Mouse (Mus musculus) heart, embryonic 13.5 days (tissue): ENCODE results near the gene Ifi213. TPM values are rescaled to one million over a fixed set of nuclear protein-coding genes. Genes with fewer than 3 reads are reported as not detected.
"Not testable (repeated sequence)": the region's sequence is repeated elsewhere in the genome, so short reads cannot be mapped to it uniquely, and the experiment has no call there.

Experiments
- ATAC-seq: fragments of 200-750 bp; cut with Nextera tagmentation; 2 replicates; pipeline ENCODE4 v1.8.0; 2017; ENCODE audit warnings: moderate TSS enrichment; ENCODE audit not compliant: insufficient number of reproducible peaks, low FRiP score, low TSS enrichment; ENCODE audit errors: extremely low read depth
- H3K27ac ChIP-seq: fragments of 300-500 bp; sonication (generic); replicated peaks from 2 replicates; pipeline ENCODE4 v1.5.1; 2015; ENCODE audit warnings: moderate library complexity, mild to moderate bottlenecking, inconsistent platforms
- H3K27me3 ChIP-seq: fragments of 300-500 bp; sonication (generic); replicated peaks from 2 replicates; pipeline ENCODE4 v1.6.1; 2015; ENCODE audit warnings: mild to moderate bottlenecking, inconsistent platforms
- H3K36me3 ChIP-seq: fragments of 300-500 bp; sonication (generic); 2 replicates; pipeline ENCODE4 v1.6.1; 2015; ENCODE audit warnings: mild to moderate bottlenecking, inconsistent platforms
- H3K4me1 ChIP-seq: fragments of 300-500 bp; sonication (generic); 2 replicates; pipeline ENCODE4 v1.6.1; 2015; ENCODE audit warnings: inconsistent platforms
- H3K4me2 ChIP-seq: fragments of 300-500 bp; sonication (generic); 2 replicates; pipeline ENCODE4 v1.6.1; 2015; ENCODE audit warnings: inconsistent platforms, mild to moderate bottlenecking, moderate library complexity
- H3K4me3 ChIP-seq: fragments of 300-500 bp; sonication (generic); 2 replicates; pipeline ENCODE4 v1.5.1; 2015; ENCODE audit warnings: moderate library complexity, mild to moderate bottlenecking, inconsistent platforms
- H3K9ac ChIP-seq: fragments of 300-500 bp; sonication (generic); 2 replicates; pipeline ENCODE4 v1.6.1; 2015; ENCODE audit warnings: inconsistent platforms, mild to moderate bottlenecking, moderate library complexity
- H3K9me3 ChIP-seq: fragments of 300-500 bp; sonication (generic); 2 replicates; pipeline ENCODE4 v1.6.1; 2016; ENCODE audit warnings: inconsistent platforms
- WGBS: fragments of 180-500 bp; shearing (Covaris S2); methylation state at CpG from one replicate; pipeline ENCODE4 v1.1.7; 2015; ENCODE audit warnings: mixed read lengths; 5-methylcytosine and 5-hydroxymethylcytosine counted together
- polyA plus RNA-seq: library from polyadenylated mRNA; unstranded; fragments of >200 nt; fragmentation: Nextera tagmentation; extraction: Ambion mirVana; gene quantifications from 2 replicates; pipeline ENCODE4 v1.2.1, GENCODE M21; 2015

Ifi213 gene
- polyA plus RNA-seq = 0.10 and 0.11 TPM in 2 replicates

DNA sequence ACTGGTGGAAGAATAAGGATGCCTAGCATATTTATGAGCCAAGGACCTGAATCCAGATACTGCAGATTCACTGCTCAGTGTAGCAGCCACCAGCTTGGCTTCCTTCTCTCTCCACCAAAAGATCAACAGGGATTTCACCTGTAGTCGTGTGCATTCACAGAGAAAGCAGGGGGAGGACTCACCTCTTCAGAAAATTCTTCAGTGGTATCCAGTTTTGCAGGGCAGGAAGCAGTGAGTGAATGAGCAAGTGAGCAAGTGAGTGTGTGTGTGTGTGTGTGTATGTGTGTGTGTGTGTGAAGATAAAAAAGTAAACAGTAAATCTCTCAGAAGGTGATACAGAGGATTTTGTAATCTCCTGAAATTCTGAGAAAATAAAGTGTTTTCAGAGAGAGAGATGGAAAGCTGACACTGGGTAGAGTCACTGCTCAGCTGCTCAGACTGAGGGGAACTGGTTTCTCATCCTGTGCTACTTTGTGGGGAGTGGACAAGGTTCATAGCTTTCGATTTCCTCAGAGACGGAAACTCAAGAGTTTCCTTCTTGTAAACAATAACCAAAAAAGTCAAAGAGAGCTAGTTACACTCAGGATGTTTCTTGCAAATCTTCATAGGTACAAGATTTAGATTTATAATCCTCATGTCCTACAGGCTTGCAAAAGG is at the start of gene Ifi213:
Gene Ifi213 (minus strand): TSS at position 437 of the 657 bp plus-strand sequence.
- H3K36me3 ChIP-seq, H3K27ac ChIP-seq, H3K4me2 ChIP-seq, H3K9ac ChIP-seq, H3K9me3 ChIP-seq, ATAC-seq, H3K27me3 ChIP-seq, H3K4me1 ChIP-seq, H3K4me3 ChIP-seq: not testable (repeated sequence)
- WGBS = 69% methylated on average over 3 of the region's 3 CpGs

DNA sequence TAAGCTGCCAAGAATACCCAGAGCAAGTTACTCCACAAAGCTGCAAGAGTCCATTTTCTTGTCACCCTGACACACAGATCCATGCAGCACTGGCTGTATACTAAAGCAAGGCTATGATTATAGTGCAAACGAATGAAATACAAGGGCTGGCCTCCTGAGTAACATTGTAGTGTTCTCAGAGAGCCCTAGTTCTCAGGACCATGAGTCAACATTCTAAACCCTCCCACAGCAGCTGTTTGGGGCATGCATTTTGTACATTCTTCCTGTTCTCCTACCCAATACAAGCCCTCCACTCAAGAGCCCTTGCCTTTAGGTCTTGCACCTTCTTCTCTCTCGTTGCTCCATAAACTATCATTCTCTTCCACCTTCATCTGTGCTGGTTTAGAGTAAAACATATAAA is 46.3 kb upstream of the Ifi213 start:
- WGBS = 66% methylated on average over 2 of the region's 2 CpGs

DNA sequence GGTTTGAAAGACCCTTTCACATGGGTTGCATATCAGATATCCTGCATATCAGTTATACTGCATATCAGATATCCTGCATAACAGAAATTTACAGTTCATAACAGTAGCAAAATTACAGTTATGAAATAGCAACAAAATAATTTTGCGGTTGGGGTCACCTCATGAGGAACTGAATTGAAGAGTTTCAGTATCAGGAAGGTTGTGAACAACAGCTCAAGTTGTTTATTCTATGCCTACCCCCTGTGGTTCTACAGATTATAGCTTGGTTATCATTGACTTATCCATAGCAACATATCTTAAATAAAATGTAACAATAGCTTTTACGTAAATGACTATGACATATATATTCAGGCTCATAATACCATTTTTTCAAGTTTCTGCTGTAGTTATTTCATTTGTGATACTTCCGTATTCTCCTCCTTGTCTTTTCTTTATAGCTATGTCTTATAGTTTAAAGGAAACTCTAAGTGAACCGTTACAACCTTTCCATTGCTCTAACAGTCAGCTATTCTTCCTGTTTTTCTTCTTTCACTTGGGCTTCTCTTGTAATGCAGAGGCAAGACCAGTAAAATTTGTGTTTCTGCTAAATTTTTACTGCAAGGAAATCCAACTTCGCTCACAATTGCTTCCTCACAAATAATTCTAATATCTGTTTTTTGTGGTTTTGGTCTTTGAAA is 35.0 kb upstream of the Ifi213 start:
- no peaks in the 10 kb centered on the region for H3K27me3 ChIP-seq
- no peak overlapping the region for H3K4me2 ChIP-seq
- no peak overlapping the region for H3K9ac ChIP-seq
- WGBS = 78% methylated on average over 5 of the region's 5 CpGs
- no peaks in the 10 kb centered on the region for H3K36me3 ChIP-seq
- H3K27ac ChIP-seq = no peak overlapping the region
- H3K4me3 ChIP-seq = no peak overlapping the region
- H3K4me1 ChIP-seq = no peaks in the 10 kb centered on the region
- no peaks in the 10 kb centered on the region for H3K9me3 ChIP-seq
- no peak for ATAC-seq

More for the DNA sequence above, 46.3 kb upstream of the Ifi213 start:
- Histone ChIP-seq H3K4me1 (no peaks in the 10 kb centered on the region), H3K9ac (no peak overlapping the region), H3K4me2 (no peak overlapping the region), H3K36me3 (no peaks in the 10 kb centered on the region), H3K4me3 (no peak overlapping the region), H3K9me3 (no peaks in the 10 kb centered on the region), H3K27ac (no peak overlapping the region), H3K27me3 (no peaks in the 10 kb centered on the region)
- ATAC-seq = no peak

DNA sequence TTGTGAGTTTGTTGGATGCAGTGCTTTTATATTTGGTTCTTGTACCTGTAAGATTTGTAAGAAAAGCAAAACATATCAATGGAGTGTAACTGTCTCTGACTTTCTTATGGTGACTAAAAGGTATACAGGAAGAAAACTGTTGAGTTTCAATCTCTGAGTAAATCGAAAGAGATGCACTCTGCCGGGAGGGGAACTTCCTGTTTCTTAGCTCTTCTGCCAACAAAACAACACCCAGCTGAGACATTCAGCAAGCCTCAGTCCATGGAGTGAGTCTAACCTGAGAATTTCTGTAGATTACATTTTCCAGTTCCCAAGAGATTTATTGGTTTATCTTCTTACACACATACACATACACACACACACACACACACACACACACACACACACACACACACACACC is 31.5 kb upstream of the Ifi213 start, which contains the start of gene Ifi209:
Gene Ifi209 (plus strand): TSS at position 296 of the 400 bp plus-strand sequence.
- H3K27me3 ChIP-seq, ATAC-seq, H3K4me3 ChIP-seq, H3K4me1 ChIP-seq, H3K9ac ChIP-seq, H3K4me2 ChIP-seq, H3K36me3 ChIP-seq, H3K27ac ChIP-seq, H3K9me3 ChIP-seq: not testable (repeated sequence)
- WGBS = 66% methylated on average over 2 of the region's 2 CpGs

DNA sequence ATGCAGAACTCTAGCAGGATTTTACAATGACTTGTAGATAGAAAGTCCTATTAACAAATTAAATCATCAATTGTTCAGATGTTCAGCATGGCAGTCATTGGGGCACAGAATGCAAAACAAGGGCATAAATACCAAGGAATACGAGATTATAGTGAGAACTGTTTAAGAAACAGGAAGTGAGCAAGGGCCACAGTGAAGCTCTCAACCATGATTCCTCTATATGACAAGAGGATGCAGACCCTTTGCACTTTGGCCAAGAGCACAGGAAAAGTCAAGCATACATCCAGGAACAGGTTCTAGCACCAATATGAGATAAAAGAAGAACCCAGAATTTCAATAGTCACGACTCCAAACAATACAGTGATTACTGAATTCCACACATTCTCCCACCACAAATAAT is 27.6 kb upstream of the Ifi213 start:
- ATAC-seq = no peak
- no peaks in the 10 kb centered on the region for H3K36me3 ChIP-seq
- H3K9me3 ChIP-seq = no peaks in the 10 kb centered on the region
- WGBS = 65% methylated on average over 2 of the region's 2 CpGs
- H3K9ac ChIP-seq = no peak overlapping the region
- no peaks in the 10 kb centered on the region for H3K4me1 ChIP-seq
- H3K27ac ChIP-seq = no peak overlapping the region
- H3K27me3 ChIP-seq = no peaks in the 10 kb centered on the region
- no peak overlapping the region for H3K4me3 ChIP-seq
- H3K4me2 ChIP-seq = no peak overlapping the region

DNA sequence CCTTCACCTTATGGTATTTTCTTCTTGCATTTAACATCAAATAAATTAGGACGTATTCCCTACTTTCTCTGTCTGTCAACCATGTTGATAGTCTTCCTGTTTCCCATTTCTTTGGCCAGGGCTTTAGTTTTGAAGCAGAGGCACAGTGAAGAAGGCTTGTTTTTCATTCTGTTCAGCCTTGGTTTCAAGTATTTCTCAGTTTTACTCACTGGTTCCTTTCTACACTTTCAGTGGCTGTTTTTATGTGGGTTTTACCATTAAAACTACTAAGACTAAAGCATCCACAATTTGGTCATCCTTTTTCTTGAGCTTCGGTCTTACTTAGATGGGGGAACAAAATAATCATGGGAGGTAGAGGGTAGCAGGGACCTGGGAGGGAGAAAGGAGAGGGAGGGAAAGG is 25.0 kb upstream of the Ifi213 start:
- Histone ChIP-seq H3K9me3 (no peaks in the 10 kb centered on the region), H3K27ac (no peak overlapping the region), H3K4me1 (no peaks in the 10 kb centered on the region), H3K4me3 (no peak overlapping the region), H3K27me3 (no peaks in the 10 kb centered on the region), H3K4me2 (no peak overlapping the region), H3K9ac (no peak overlapping the region), H3K36me3 (no peaks in the 10 kb centered on the region)
- WGBS = 80% methylated on average over 2 of the region's 2 CpGs
- no peak for ATAC-seq

DNA sequence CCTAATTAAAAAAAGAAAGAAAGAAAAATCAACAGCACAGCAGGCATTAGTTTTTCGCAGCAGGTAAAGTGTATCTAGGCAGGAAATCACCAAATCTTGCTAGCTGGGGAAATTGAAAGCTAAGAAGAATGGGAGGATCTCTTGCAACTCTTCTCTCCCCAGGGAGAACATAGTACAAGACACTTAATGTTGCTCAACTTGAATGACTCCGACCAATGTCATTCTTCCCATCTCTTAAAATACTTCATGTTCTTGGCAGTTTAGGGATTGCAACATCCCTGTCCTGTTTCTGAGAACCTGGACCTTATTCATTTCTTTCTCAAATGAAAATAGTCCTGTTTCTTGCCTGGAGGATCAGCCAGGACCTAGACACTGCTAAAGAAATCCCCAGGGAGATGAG is 23.1 kb upstream of the Ifi213 start:
- H3K27me3 ChIP-seq, H3K9me3 ChIP-seq, H3K9ac ChIP-seq, ATAC-seq, H3K36me3 ChIP-seq, H3K4me2 ChIP-seq, H3K27ac ChIP-seq, H3K4me1 ChIP-seq, H3K4me3 ChIP-seq: not testable (repeated sequence)
- 65% methylated on average over 2 of the region's 2 CpGs for WGBS

DNA sequence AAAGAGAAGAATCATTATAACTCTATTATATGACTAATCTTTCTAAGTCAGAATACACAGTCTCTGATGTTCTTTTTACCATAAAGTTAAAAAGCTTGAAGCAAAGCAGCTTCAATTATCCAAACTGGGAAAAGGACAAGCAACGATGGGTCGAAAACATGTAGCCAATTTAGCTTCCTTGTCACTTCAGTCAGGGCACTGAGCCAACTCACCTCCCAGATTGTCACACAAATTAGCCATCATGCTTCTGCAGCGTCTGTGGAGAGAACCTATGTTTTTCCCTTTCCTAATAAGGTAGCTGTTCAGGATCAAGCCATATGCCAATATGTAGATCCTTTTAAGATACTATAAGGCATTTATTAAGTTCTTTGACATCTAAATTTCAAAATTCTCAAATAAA is 11.2 kb upstream of the Ifi213 start:
- not testable (repeated sequence) for H3K4me2 ChIP-seq, H3K4me1 ChIP-seq, H3K27me3 ChIP-seq, H3K4me3 ChIP-seq, H3K27ac ChIP-seq, H3K36me3 ChIP-seq, H3K9me3 ChIP-seq, H3K9ac ChIP-seq, ATAC-seq
- WGBS = 69% methylated on average over 3 of the region's 3 CpGs

DNA sequence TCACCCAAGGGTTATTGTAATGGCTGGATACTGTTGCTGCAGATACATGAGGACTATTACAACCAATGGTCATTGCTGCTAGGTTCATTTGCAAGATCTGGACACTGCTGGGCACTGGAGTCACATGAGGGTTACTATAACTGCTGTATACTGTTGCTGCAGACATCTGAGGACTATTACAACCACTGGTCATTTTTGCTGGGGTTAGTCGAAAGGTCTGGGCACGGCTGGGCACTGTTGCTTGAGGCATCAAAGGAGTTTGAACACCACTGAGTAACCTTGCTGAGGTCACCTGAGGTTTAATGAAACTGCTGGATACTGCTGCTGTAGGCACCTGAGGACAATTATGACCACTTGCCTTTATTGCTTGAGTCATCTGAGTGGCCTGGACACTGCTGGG is 9.4 kb downstream of the Ifi213 start:
- H3K27me3 ChIP-seq, H3K36me3 ChIP-seq, H3K4me2 ChIP-seq, H3K9me3 ChIP-seq, H3K4me1 ChIP-seq, H3K4me3 ChIP-seq, H3K9ac ChIP-seq, H3K27ac ChIP-seq, ATAC-seq: not testable (repeated sequence)
- WGBS = 77% methylated on average over 2 of the region's 2 CpGs

DNA sequence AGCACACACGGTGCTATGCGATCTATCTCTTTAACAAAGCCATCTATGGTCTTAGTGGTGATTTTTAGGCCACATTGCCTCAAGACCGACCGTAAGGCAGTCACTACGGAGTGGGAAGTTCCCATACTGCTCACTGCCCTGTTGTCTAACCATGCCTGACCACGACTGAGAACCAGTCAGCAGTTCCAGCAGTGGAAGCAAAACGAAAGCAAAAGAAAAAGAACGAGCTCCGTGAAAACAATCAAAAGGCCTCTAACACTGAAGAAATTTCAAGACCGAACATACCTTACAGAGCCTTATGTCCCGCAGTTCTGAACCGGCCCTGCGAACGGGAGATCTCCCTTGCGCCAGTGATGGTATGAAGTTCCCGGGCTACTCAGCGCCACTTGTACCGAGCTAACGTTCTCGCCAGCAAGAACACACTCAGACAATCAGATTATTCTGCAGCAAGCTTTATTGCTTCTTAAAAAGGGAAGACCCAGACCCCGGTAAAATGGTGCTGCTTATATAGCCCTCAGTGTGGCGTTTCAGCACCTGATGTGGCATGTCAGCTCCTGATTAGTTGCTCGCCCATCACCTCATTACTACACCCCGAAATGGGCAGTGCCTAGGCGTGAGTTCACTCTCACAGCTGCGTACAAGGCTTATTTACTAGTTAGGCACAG is 19.0 kb downstream of the Ifi213 start:
- Histone ChIP-seq H3K36me3 (no peaks in the 10 kb centered on the region), H3K27me3 (no peaks in the 10 kb centered on the region), H3K4me2 (no peak overlapping the region), H3K9me3 (peaks cover 56% of the 10 kb centered on the region), H3K27ac (no peak overlapping the region), H3K4me1 (no peaks in the 10 kb centered on the region), H3K4me3 (no peak overlapping the region), H3K9ac (no peak overlapping the region)
- WGBS = 85% methylated on average over 26 of the region's 26 CpGs
- no peak for ATAC-seq

DNA sequence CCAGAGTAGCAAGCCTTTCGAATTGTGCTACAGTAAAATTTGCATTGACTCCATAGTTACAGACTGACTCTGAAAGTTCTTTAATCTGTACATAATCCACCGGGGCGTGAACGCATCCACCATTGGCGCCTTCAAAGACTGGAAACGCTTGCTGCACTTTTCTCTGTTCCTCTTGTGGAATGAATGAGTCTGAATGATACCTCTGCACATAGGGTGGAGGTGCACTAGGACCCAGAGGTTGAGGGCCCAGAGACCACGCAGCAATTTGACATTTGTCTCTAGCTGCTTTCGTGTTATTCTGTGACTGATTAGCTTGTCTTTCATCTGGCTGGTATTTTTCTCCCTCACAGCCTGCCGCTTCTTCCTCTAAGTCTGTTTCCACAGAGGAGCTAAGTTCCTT is 20.0 kb downstream of the Ifi213 start:
- no peak overlapping the region for H3K27ac ChIP-seq
- no peak overlapping the region for H3K9ac ChIP-seq
- ATAC-seq = no peak
- 81% methylated on average over 9 of the region's 9 CpGs for WGBS
- H3K4me3 ChIP-seq = no peak overlapping the region
- no peaks in the 10 kb centered on the region for H3K27me3 ChIP-seq
- no peak overlapping the region for H3K4me2 ChIP-seq
- H3K9me3 ChIP-seq = peaks cover 56% of the 10 kb centered on the region
- H3K36me3 ChIP-seq = no peaks in the 10 kb centered on the region
- H3K4me1 ChIP-seq = no peaks in the 10 kb centered on the region
